Mouse (Mus musculus) liver, postnatal 0 days (tissue): Measurements from ENCODE around the gene Cd6.

Source experiments
- CTCF ChIP-seq: sonication (generic); IDR thresholded peaks from 2 replicates; pipeline ENCODE4 v1.5.1; 2016; ENCODE audit warnings: antibody characterized with exemption, low read depth
- EP300 ChIP-seq: IDR thresholded peaks from 2 replicates; pipeline ENCODE4 v1.6.1; 2016; ENCODE audit warnings: antibody characterized with exemption, low read depth, mild to moderate bottlenecking

- no peak for TF ChIP-seq CTCF
- TF ChIP-seq EP300: no peak
Measured at GRCm38 (mm10) chr19:10784796-10785459, 44.9 kb downstream of the Cd6 start.
